Mouse (Mus musculus): ENCODE results near the gene Spin4. TPM values are rescaled to one million over a fixed set of nuclear protein-coding genes. Genes with fewer than 3 reads are reported as not detected.

Spin4 gene
- 8.8 and 10.2 TPM in 2 replicates for polyA plus RNA-seq (2014; fragmentation: Nextera tagmentation; extraction: Ambion mirVana)

DNA sequence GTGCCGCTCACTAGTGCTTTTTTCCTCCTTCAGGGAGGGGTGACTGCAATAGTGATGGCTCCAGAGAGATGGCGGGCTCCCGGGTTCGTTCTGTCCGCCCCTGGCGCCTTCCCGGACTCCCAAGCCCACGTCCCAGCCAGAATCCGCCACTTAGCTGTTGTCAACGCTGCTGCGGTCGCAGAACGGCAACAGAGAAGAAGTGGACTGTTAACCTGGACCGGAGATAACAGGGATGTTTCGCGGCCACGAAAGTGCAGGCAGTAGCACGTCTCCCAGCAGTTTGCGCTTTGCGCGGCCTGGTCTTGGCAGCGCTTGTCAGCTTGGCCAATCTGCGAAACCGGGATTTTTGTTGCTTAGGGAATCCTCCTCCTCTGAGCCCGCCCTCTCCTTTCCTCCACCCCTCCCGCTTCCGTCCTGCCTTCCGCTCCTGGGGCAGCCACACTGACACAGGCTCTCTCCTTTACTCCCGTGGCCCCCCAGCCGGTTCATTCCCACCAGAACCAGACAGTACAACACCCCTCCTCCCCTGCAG lies at the start of gene Spin4:
TSS of gene Spin4 (minus strand) at position 322 of the 532 bp plus-strand sequence.
- H3K4me1 ChIP-seq (replicated peaks; ENCODE audit: control insufficient read depth, insufficient read depth, low read length) = no peaks in the 10 kb centered on the region
- peak within 1 kb of the TSS; percentile 50 for H3K9ac ChIP-seq (ENCODE audit: low read length)
- peak; percentile 81 for DNase-seq (ENCODE audit: low spot score)
- 11% methylated on average over 29 of the region's 30 CpGs for WGBS
- H3K4me2 ChIP-seq (ENCODE audit: low read length) = peak within 1 kb of the TSS; percentile 55
- no peaks in the 10 kb centered on the region for H3K36me3 ChIP-seq (ENCODE audit: control insufficient read depth, insufficient read depth, low read length)
- no peaks in the 10 kb centered on the region for H3K27me3 ChIP-seq (replicated peaks; ENCODE audit: control insufficient read depth, insufficient read depth, low read length)
- peak within 1 kb of the TSS; percentile 94 for H3K27ac ChIP-seq (ENCODE audit: low read depth)
- no peaks in the 10 kb centered on the region for H3K9me3 ChIP-seq (ENCODE audit: control insufficient read depth, low read length)
- ATAC-seq (replicated peaks; ENCODE audit: low FRiP score, low TSS enrichment, low read depth) = peak; percentile 92
- peak within 1 kb of the TSS; percentile 50 for H3K4me3 ChIP-seq (ENCODE audit: low read depth, low read length)

DNA sequence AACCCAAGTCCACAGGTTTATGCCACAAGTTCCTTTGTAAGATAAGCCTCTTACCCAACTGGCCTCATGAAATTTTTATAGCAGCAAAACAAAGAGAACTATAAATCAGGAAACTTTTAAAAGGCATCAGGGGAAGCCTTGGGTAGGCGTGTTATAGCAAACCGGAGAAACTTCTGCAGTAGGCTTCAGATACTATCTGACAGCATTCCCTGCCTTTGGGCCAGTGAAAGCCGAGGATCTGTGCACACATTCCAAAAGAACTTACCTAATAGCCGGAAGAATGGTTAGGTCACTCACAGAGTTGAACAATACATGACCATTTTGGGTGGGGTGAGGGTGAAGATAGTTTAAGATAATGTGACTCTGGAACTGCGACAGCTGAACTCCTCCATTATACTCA lies 1.4 kb upstream of the Spin4 start:
- no peak for ATAC-seq (replicated peaks; ENCODE audit: low FRiP score, low TSS enrichment, low read depth)
- Histone ChIP-seq H3K36me3 (ENCODE audit: control insufficient read depth, insufficient read depth, low read length) (no peaks in the 10 kb centered on the region), H3K27ac (ENCODE audit: low read depth) (no peak overlapping the region), H3K4me2 (ENCODE audit: low read length) (no peak overlapping the region), H3K27me3 (replicated peaks; ENCODE audit: control insufficient read depth, insufficient read depth, low read length) (no peaks in the 10 kb centered on the region), H3K9me3 (ENCODE audit: control insufficient read depth, low read length) (no peaks in the 10 kb centered on the region), H3K4me1 (replicated peaks; ENCODE audit: control insufficient read depth, insufficient read depth, low read length) (no peaks in the 10 kb centered on the region), H3K4me3 (ENCODE audit: low read depth, low read length) (no peak overlapping the region), H3K9ac (ENCODE audit: low read length) (no peak overlapping the region)
- WGBS = 65% methylated on average over 5 of the region's 5 CpGs
- DNase-seq (ENCODE audit: low spot score) = no peak

DNA sequence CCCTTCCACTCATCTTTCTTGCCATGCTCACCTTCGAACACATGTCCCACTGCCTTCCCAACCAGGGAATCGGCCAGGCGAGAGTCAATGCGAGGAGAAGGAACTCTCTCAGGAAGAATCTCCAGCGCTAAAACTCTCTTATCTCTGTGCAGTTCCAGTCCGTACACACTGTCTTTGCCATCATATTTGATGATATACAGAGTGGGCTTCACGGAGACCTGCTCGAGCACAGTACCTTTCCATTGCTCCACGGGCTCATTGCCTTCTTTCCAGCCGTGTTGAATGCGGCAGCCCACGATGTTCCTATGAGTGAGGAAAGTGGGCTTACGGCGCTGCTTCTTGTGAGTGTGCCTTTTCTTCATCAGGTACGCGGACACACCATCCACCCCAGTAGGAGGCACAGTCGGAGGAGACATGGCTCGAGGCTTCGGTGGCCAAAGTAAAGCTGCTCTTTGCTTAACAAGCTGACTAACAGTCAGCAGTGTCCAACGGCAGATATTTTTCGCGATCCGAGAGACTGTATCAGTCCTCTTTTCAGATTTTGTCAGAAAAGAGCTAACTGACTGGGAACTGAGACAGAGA lies 612 bp downstream of the Spin4 start:
- peak overlapping the region; percentile 50 for H3K9ac ChIP-seq (ENCODE audit: low read length)
- H3K36me3 ChIP-seq (ENCODE audit: control insufficient read depth, insufficient read depth, low read length) = no peaks in the 10 kb centered on the region
- peak overlapping the region; percentile 94 for H3K27ac ChIP-seq (ENCODE audit: low read depth)
- no peaks in the 10 kb centered on the region for H3K4me1 ChIP-seq (replicated peaks; ENCODE audit: control insufficient read depth, insufficient read depth, low read length)
- H3K4me2 ChIP-seq (ENCODE audit: low read length) = peak overlapping the region; percentile 55
- 0 out of 2 replicates have a peak, but pooled peaks have one; percentile 3 for ATAC-seq (replicated peaks; ENCODE audit: low FRiP score, low TSS enrichment, low read depth)
- H3K4me3 ChIP-seq (ENCODE audit: low read depth, low read length) = peak overlapping the region; percentile 50
- 18% methylated on average over 23 of the region's 23 CpGs for WGBS
- no peaks in the 10 kb centered on the region for H3K27me3 ChIP-seq (replicated peaks; ENCODE audit: control insufficient read depth, insufficient read depth, low read length)
- no peak for DNase-seq (ENCODE audit: low spot score)
- H3K9me3 ChIP-seq (ENCODE audit: control insufficient read depth, low read length) = no peaks in the 10 kb centered on the region

DNA sequence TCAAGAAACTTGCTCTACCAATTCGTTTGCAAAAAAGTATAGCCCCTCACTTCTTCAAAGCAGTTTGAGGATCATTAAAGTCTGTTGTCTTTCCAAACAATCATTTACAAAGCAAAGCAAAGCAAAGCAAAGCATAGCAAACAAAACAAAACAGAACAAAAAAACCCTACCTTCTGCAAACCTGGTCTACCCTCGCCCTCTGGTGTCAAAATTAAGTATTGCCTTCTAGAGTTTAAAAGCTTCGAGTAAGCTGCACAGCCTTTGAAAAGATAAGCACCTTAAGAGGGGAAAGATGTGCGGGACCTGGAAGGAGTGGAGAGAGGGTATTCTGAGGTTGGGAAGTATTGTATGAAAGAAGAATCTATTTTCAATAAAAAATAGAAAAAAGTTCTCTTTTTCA lies 14.4 kb downstream of the Spin4 start:
- 21% methylated on average over 4 of the region's 4 CpGs for WGBS

DNA sequence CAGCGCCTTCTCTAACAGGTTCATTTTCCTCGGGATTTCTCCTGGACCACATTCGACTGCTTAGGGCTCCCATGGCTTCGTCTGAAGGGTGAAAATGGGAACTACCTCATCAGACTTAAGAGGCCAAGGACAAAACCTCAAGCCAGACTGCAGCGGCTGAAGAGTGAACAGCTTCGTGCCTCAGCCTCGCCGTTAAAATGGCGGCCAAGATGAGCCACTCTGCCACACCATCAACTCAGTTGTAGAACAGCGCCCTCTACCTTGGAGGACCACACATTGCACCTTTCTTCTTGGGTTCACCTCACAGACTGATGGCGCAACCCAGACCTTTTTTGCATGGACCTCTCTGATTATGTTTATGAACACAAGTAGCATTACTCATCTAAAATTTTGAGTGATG lies 27.6 kb downstream of the Spin4 start:
- Histone ChIP-seq H3K4me3 (ENCODE audit: low read depth, low read length) (no peak overlapping the region), H3K27ac (ENCODE audit: low read depth) (no peak overlapping the region), H3K9me3 (ENCODE audit: control insufficient read depth, low read length) (no peaks in the 10 kb centered on the region), H3K27me3 (replicated peaks; ENCODE audit: control insufficient read depth, insufficient read depth, low read length) (no peaks in the 10 kb centered on the region), H3K4me1 (replicated peaks; ENCODE audit: control insufficient read depth, insufficient read depth, low read length) (no peaks in the 10 kb centered on the region), H3K36me3 (ENCODE audit: control insufficient read depth, insufficient read depth, low read length) (no peaks in the 10 kb centered on the region), H3K4me2 (ENCODE audit: low read length) (no peak overlapping the region), H3K9ac (ENCODE audit: low read length) (no peak overlapping the region)
- ATAC-seq (replicated peaks; ENCODE audit: low FRiP score, low TSS enrichment, low read depth) = no peak
- WGBS = 98% methylated on average over 11 of the region's 11 CpGs
- no peak for DNase-seq (ENCODE audit: low spot score)

More for the DNA sequence above, 14.4 kb downstream of the Spin4 start:
- no peak overlapping the region for H3K4me3 ChIP-seq (ENCODE audit: low read depth, low read length)
- no peaks in the 10 kb centered on the region for H3K36me3 ChIP-seq (ENCODE audit: control insufficient read depth, insufficient read depth, low read length)
- no peak overlapping the region for H3K9ac ChIP-seq (ENCODE audit: low read length)
- DNase-seq (ENCODE audit: low spot score) (no peak), ATAC-seq (replicated peaks; ENCODE audit: low FRiP score, low TSS enrichment, low read depth) (no peak)
- H3K4me2 ChIP-seq (ENCODE audit: low read length) = no peak overlapping the region
- no peak overlapping the region for H3K27ac ChIP-seq (ENCODE audit: low read depth)
- no peaks in the 10 kb centered on the region for H3K4me1 ChIP-seq (replicated peaks; ENCODE audit: control insufficient read depth, insufficient read depth, low read length)
- no peaks in the 10 kb centered on the region for H3K27me3 ChIP-seq (replicated peaks; ENCODE audit: control insufficient read depth, insufficient read depth, low read length)
- H3K9me3 ChIP-seq (ENCODE audit: control insufficient read depth, low read length) = no peaks in the 10 kb centered on the region

DNA sequence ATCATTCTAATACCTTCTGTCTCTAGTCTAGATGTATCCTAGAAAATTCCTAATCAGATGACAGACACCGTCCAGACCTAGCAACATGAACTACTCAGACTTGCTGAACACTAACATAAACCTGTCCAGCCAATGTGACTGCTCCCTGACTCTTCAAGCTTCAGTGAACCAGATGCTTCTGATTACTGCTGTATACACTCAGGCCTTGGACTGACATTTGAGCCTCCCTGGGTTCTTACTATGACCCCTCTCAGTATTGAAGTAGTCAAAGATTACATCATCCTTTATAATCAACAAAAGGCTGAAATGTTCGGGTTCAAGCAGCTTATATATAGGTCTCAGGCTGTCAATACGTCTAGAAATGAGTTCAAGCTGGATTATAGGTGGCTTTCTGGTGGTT lies 32.4 kb downstream of the Spin4 start:
- no peaks in the 10 kb centered on the region; the same call in 1 of the 2 replicates for H3K4me1 ChIP-seq (replicated peaks; ENCODE audit: control insufficient read depth, insufficient read depth, low read length)
- no peak overlapping the region for H3K27ac ChIP-seq (ENCODE audit: low read depth)
- no peaks in the 10 kb centered on the region for H3K27me3 ChIP-seq (replicated peaks; ENCODE audit: control insufficient read depth, insufficient read depth, low read length)
- H3K4me3 ChIP-seq (ENCODE audit: low read depth, low read length) = no peak overlapping the region
- WGBS = 53% methylated on average over 3 of the region's 3 CpGs
- no peak overlapping the region for H3K9ac ChIP-seq (ENCODE audit: low read length)
- no peaks in the 10 kb centered on the region for H3K9me3 ChIP-seq (ENCODE audit: control insufficient read depth, low read length)
- H3K4me2 ChIP-seq (ENCODE audit: low read length) = no peak overlapping the region
- ATAC-seq (replicated peaks; ENCODE audit: low FRiP score, low TSS enrichment, low read depth) (no peak), DNase-seq (ENCODE audit: low spot score) (no peak)
- no peaks in the 10 kb centered on the region for H3K36me3 ChIP-seq (ENCODE audit: control insufficient read depth, insufficient read depth, low read length)

DNA sequence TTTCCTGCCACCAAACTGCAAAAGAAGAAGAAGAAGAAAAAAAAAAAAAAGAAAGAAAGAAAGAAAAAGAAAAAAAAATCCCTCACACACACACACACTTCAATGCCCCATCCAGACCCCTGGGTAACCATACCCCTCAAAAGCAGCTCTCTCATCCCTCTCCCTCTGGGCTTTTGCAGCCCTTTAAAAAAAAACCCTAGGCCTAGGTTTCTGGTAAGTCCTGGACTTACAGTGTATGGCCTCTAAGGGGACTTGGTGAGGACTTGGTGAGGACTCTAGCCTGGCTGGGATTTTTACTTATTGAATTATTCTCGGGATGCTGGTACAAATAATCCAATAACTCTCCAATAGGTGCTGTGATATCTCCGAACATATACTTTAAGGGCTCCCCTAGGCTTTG lies 35.6 kb downstream of the Spin4 start:
- DNase-seq (ENCODE audit: low spot score) = no peak
- Histone ChIP-seq H3K4me1 (replicated peaks; ENCODE audit: control insufficient read depth, insufficient read depth, low read length) (no peaks in the 10 kb centered on the region; the same call in 1 of the 2 replicates), H3K9ac (ENCODE audit: low read length) (no peak overlapping the region; the same call in 1 of the 2 replicates), H3K4me3 (ENCODE audit: low read depth, low read length) (no peak overlapping the region), H3K36me3 (ENCODE audit: control insufficient read depth, insufficient read depth, low read length) (no peaks in the 10 kb centered on the region), H3K9me3 (ENCODE audit: control insufficient read depth, low read length) (no peaks in the 10 kb centered on the region), H3K4me2 (ENCODE audit: low read length) (peak overlapping the region; percentile 42), H3K27me3 (replicated peaks; ENCODE audit: control insufficient read depth, insufficient read depth, low read length) (no peaks in the 10 kb centered on the region), H3K27ac (ENCODE audit: low read depth) (no peak overlapping the region)
- ATAC-seq (replicated peaks; ENCODE audit: low FRiP score, low TSS enrichment, low read depth) = no peak
- WGBS = 60% methylated on average over 2 of the region's 2 CpGs

DNA sequence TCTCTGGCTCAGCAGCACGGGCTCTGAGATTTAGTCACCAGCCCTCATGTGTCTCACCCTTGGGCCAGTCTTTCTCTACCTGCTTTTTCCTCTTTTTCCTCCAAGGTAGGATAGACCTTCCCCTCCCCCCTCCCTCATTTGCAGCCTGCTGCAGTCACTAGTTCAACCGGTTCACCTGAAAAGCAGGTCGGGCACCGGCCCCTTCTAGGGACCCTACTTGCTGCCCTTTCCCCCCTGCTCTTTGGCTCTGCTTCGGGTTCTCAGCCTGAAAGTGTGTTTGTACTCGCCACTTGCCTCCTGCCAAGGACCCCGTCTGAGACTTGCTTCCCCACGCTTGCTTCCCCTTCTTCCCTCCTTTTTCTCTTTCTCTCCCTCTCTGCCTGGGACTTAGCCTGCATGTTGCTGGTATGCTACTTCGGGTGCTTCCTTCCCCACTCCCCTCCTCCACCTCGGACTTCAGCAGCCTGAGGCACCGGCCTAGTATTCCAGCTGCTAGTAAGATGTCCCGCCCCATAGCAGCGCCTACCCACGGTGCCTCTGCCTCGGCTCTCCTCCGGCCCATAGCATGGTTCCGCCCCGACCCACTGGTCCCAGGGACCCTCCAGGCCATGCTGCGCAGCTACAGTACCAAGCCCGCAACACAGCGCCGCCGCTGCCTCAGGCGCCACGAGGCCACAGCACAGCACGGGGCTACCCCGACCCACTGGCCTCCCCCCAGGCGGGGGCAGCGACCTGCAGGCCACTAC lies 36.2 kb downstream of the Spin4 start:
- Histone ChIP-seq H3K9ac (ENCODE audit: low read length) (peak overlapping the region; percentile 42), H3K4me3 (ENCODE audit: low read depth, low read length) (peak overlapping the region; percentile 21), H3K27me3 (replicated peaks; ENCODE audit: control insufficient read depth, insufficient read depth, low read length) (no peaks in the 10 kb centered on the region), H3K4me1 (replicated peaks; ENCODE audit: control insufficient read depth, insufficient read depth, low read length) (no peaks in the 10 kb centered on the region; the same call in 1 of the 2 replicates), H3K4me2 (ENCODE audit: low read length) (peak overlapping the region; percentile 42), H3K36me3 (ENCODE audit: control insufficient read depth, insufficient read depth, low read length) (no peaks in the 10 kb centered on the region), H3K27ac (ENCODE audit: low read depth) (no peak overlapping the region), H3K9me3 (ENCODE audit: control insufficient read depth, low read length) (no peaks in the 10 kb centered on the region)
- DNase-seq (ENCODE audit: low spot score) (peak; percentile 73), ATAC-seq (replicated peaks; ENCODE audit: low FRiP score, low TSS enrichment, low read depth) (peak; percentile 72)
- 20% methylated on average over 27 of the region's 29 CpGs for WGBS
